In the genomic region with DNA sequence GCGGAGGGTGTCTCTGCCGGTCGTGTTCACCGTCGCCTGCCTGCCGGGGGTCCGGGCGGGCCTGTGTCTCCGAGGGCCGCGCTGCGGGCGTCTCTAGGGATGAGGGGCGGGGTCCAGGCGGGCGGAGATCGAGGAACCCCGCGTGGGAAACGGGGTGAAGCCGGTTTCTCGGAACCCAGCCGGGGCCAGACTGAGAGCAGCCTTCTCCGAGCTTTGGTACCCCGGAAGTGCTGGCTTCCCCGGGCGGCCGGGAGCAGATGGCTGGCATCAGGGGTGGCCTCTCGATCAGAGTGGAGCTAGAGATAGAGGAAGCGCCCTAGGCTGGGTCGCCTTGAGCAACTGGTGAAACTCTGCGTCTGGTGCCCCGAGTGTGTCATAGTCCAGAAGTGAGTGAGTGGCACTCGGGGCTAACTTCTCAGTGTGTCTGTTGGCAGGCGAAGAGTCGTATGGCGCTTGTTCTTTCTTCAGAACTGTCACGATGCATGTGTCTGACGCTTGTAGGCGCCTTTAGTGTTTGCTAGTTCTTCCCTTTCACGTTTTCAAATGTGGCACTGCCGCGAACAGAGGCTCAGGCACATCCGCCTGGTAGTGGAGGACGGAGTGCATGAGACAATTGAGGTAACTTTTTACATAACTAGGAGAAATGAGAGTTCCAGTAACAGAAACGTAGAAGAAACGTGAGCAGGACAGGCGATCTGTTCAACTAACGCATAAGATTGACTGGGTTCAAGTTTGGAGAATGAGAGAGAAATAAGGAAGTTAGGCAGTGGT, we compare ENCODE assay signal across 8 mouse cellular contexts. TPM values are rescaled to one million over a fixed set of nuclear protein-coding genes. Genes with fewer than 3 reads are reported as not detected.
DNase-seq lines count a peak whose midpoint lies in the region; ATAC-seq and TF ChIP-seq lines count a peak whose summit lies in the region.

No protein-coding gene starts in this region.

- DNase-seq in heart, postnatal 36 days = no peak
- peak; percentile 35 for DNase-seq in embryonic facial prominence, embryonic 11.5 days (ENCODE audit: low spot score)
- DNase-seq in right cerebral cortex, postnatal 14 days = peak; percentile 34
- no peak for DNase-seq in cerebellum, adult 9-10 months

- peak overlapping the region; percentile 90 for H3K9ac ChIP-seq in heart, embryonic 13.5 days
- peak overlapping the region; percentile 75 for H3K9ac ChIP-seq in ES-Bruce4 (ENCODE audit: low read depth, poor library complexity, severe bottlenecking)
- peak overlapping the region; percentile 91 for H3K9ac ChIP-seq in embryonic facial prominence, embryonic 11.5 days (replicated peaks; ENCODE audit: low read length)
- peak overlapping the region; percentile 88 for H3K9ac ChIP-seq in hindbrain, embryonic 12.5 days
- peak overlapping the region; percentile 89 for H3K9ac ChIP-seq in liver, embryonic 12.5 days

- no peak for TF ChIP-seq POLR2A in ES-Bruce4 (IDR thresholded peaks at IDR 0.05; ENCODE audit: insufficient read depth, low read length)

- H3K4me2 ChIP-seq in heart, embryonic 13.5 days = peak overlapping the region; percentile 85
- H3K4me2 ChIP-seq in embryonic facial prominence, embryonic 11.5 days (ENCODE audit: low read depth, low read length) = peak overlapping the region; percentile 81
- peak overlapping the region; percentile 86 for H3K4me2 ChIP-seq in hindbrain, embryonic 12.5 days (replicated peaks)
- H3K4me2 ChIP-seq in liver, embryonic 12.5 days = peak overlapping the region; percentile 88

- TF ChIP-seq EP300 in ES-Bruce4 (IDR thresholded peaks at IDR 0.05; ENCODE audit: insufficient read depth, low read depth, low read length) = no peak

- TF ChIP-seq CTCF in ES-Bruce4 (IDR thresholded peaks at IDR 0.05; ENCODE audit: low read depth, low read length) = no peak

- under 1% methylated on average over 42 of the region's 49 CpGs for WGBS in heart, embryonic 13.5 days
- WGBS in embryonic facial prominence, embryonic 11.5 days = 1% methylated on average over 49 of the region's 49 CpGs
- 2% methylated on average over 49 of the region's 49 CpGs for whole genome bisulfite sequencing in hindbrain, embryonic 12.5 days
- under 1% methylated on average over 49 of the region's 49 CpGs for WGBS in liver, embryonic 12.5 days (ENCODE audit: insufficient replicate concordance)

- H3K36me3 ChIP-seq in heart, embryonic 13.5 days = peaks cover 11% of the 10 kb centered on the region
- H3K36me3 ChIP-seq in ES-Bruce4 (ENCODE audit: control insufficient read depth, insufficient read depth, low read length, poor library complexity, severe bottlenecking) = peaks cover 3% of the 10 kb centered on the region; the same call in 1 of the 2 replicates
- no peaks in the 10 kb centered on the region for H3K36me3 ChIP-seq in embryonic facial prominence, embryonic 11.5 days (replicated peaks; ENCODE audit: control insufficient read depth, insufficient read depth, low read depth, low read length)
- H3K36me3 ChIP-seq in hindbrain, embryonic 12.5 days = peaks cover 7% of the 10 kb centered on the region; the same call in 1 of the 2 replicates
- H3K36me3 ChIP-seq in liver, embryonic 12.5 days = peaks cover 20% of the 10 kb centered on the region

- H3K9me3 ChIP-seq in heart, embryonic 13.5 days = no peaks in the 10 kb centered on the region
- no peaks in the 10 kb centered on the region for H3K9me3 ChIP-seq in ES-Bruce4 (replicated peaks; ENCODE audit: control insufficient read depth, insufficient read depth, low read length, poor library complexity, severe bottlenecking)
- no peaks in the 10 kb centered on the region for H3K9me3 ChIP-seq in embryonic facial prominence, embryonic 11.5 days (replicated peaks; ENCODE audit: control insufficient read depth, low read length)
- no peaks in the 10 kb centered on the region for H3K9me3 ChIP-seq in hindbrain, embryonic 12.5 days (replicated peaks)
- H3K9me3 ChIP-seq in liver, embryonic 12.5 days (replicated peaks) = no peaks in the 10 kb centered on the region

- peak overlapping the region; percentile 91 for H3K27ac ChIP-seq in heart, embryonic 13.5 days (replicated peaks)
- no peak overlapping the region; the same call in 1 of the 2 replicates for H3K27ac ChIP-seq in ES-Bruce4 (ENCODE audit: insufficient read depth, low read length)
- H3K27ac ChIP-seq in embryonic facial prominence, embryonic 11.5 days (replicated peaks; ENCODE audit: low read depth, low read length) = peak overlapping the region; percentile 85
- H3K27ac ChIP-seq in hindbrain, embryonic 12.5 days = peak overlapping the region; percentile 95
- H3K27ac ChIP-seq in liver, embryonic 12.5 days = peak overlapping the region; percentile 95

- intact Hi-C loops in heart, postnatal 36 days (cut with DNase I) = loop anchor here (5.0 kb wide), 1 partner anchor 56 kb away; the partner anchor contains the start of gene Rbm25

- H3K4me3 ChIP-seq in heart, embryonic 13.5 days = peak overlapping the region; percentile 78
- peak overlapping the region; percentile 93 for H3K4me3 ChIP-seq in ES-Bruce4 (ENCODE audit: low read depth, low read length)
- peak overlapping the region; percentile 86 for H3K4me3 ChIP-seq in embryonic facial prominence, embryonic 11.5 days (ENCODE audit: low read depth, low read length)
- peak overlapping the region; percentile 91 for H3K4me3 ChIP-seq in hindbrain, embryonic 12.5 days
- H3K4me3 ChIP-seq in liver, embryonic 12.5 days = peak overlapping the region; percentile 87

- ATAC-seq in heart, embryonic 13.5 days (ENCODE audit: extremely low read depth, insufficient number of reproducible peaks, low FRiP score, low TSS enrichment) = peak; percentile 61; the same call in 1 of the 2 replicates
- peak; percentile 74 for ATAC-seq in embryonic facial prominence, embryonic 11.5 days (replicated peaks; ENCODE audit: insufficient number of reproducible peaks, low FRiP score, low TSS enrichment, low read depth)
- peak; percentile 87 for ATAC-seq in hindbrain, embryonic 12.5 days (ENCODE audit: low FRiP score)
- peak; percentile 80 for ATAC-seq in liver, embryonic 12.5 days

- no peaks in the 10 kb centered on the region for H3K27me3 ChIP-seq in heart, embryonic 13.5 days (replicated peaks)
- H3K27me3 ChIP-seq in ES-Bruce4 (ENCODE audit: control insufficient read depth, insufficient read depth, low read length, poor library complexity, severe bottlenecking) = no peaks in the 10 kb centered on the region
- H3K27me3 ChIP-seq in embryonic facial prominence, embryonic 11.5 days (ENCODE audit: control insufficient read depth, insufficient read depth, low read length) = no peaks in the 10 kb centered on the region
- no peaks in the 10 kb centered on the region for H3K27me3 ChIP-seq in hindbrain, embryonic 12.5 days
- H3K27me3 ChIP-seq in liver, embryonic 12.5 days (replicated peaks) = no peaks in the 10 kb centered on the region

- H3K4me1 ChIP-seq in heart, embryonic 13.5 days = peaks cover 37% of the 10 kb centered on the region
- H3K4me1 ChIP-seq in ES-Bruce4 (ENCODE audit: control insufficient read depth, insufficient read depth, low read length) = no peaks in the 10 kb centered on the region
- no peaks in the 10 kb centered on the region for H3K4me1 ChIP-seq in embryonic facial prominence, embryonic 11.5 days (ENCODE audit: control insufficient read depth, insufficient read depth, low read length)
- H3K4me1 ChIP-seq in hindbrain, embryonic 12.5 days = peaks cover 19% of the 10 kb centered on the region
- peaks cover 48% of the 10 kb centered on the region for H3K4me1 ChIP-seq in liver, embryonic 12.5 days

RNA-seq across cellular contexts. Expression of gene Psen1, which starts 0.5 kb away (rescaled TPM):
- polyA plus RNA-seq in heart, embryonic 13.5 days (2015; fragmentation: Nextera tagmentation; extraction: Ambion mirVana) = 40.7 and 42.5 TPM in 2 replicates
- 10 to 100 TPM; 33.3 to 35.6 TPM for total RNA-seq in heart, postnatal 36 days (2021)
- polyA plus RNA-seq in ES-Bruce4 (2011; ENCODE audit: insufficient read depth, insufficient read length, low read depth, missing spikeins) = 49.5 and 55.4 TPM in 2 replicates
- 69.8 and 70.8 TPM in 2 replicates for polyA plus RNA-seq in embryonic facial prominence, embryonic 11.5 days (2014; fragmentation: Nextera tagmentation; extraction: Ambion mirVana)
- polyA plus RNA-seq in hindbrain, embryonic 12.5 days (2016; fragmentation: Nextera tagmentation; extraction: Ambion mirVana) = 77.5 and 80.0 TPM in 2 replicates
- 32.2 and 33.0 TPM in 2 replicates for polyA plus RNA-seq in liver, embryonic 12.5 days (2016; fragmentation: Nextera tagmentation; extraction: Ambion mirVana)

RNA-seq across cellular contexts. Expression of gene Rbm25, which starts 57.5 kb away (rescaled TPM):
- polyA plus RNA-seq in heart, embryonic 13.5 days (2015; fragmentation: Nextera tagmentation; extraction: Ambion mirVana) = 151 and 168 TPM in 2 replicates
- total RNA-seq in heart, postnatal 36 days (2021) = 10 to 100 TPM; 54.5 to 54.7 TPM
- polyA plus RNA-seq in ES-Bruce4 (2011; ENCODE audit: insufficient read depth, insufficient read length, low read depth, missing spikeins) = 370 and 372 TPM in 2 replicates
- polyA plus RNA-seq in embryonic facial prominence, embryonic 11.5 days (2014; fragmentation: Nextera tagmentation; extraction: Ambion mirVana) = 254 and 265 TPM in 2 replicates
- 286 and 304 TPM in 2 replicates for polyA plus RNA-seq in hindbrain, embryonic 12.5 days (2016; fragmentation: Nextera tagmentation; extraction: Ambion mirVana)
- 163 and 166 TPM in 2 replicates for polyA plus RNA-seq in liver, embryonic 12.5 days (2016; fragmentation: Nextera tagmentation; extraction: Ambion mirVana)

Comparison
In these comparisons a context has a peak if more than half of its experiments do, and no peak if none do; other contexts are left out.
1. DNase-seq: peak in embryonic facial prominence, embryonic 11.5 days (single experiment) and right cerebral cortex, postnatal 14 days (single experiment); none in heart, postnatal 36 days (0 of 2) and cerebellum, adult 9-10 months (single experiment).
2. Peak in every context shown above with its lines, with median percentiles within 50 percentile points of each other: ATAC-seq, H3K4me2 ChIP-seq, H3K4me3 ChIP-seq and H3K9ac ChIP-seq.